Mouse (Mus musculus): ENCODE data around the gene Tas2r135. TPM values are rescaled to one million over a fixed set of nuclear protein-coding genes. Genes with fewer than 3 reads are reported as not detected.

The Tas2r135 gene
- total and polyA plus RNA-seq, 2 experiments = 0.28 TPM; not detected in 1

DNA sequence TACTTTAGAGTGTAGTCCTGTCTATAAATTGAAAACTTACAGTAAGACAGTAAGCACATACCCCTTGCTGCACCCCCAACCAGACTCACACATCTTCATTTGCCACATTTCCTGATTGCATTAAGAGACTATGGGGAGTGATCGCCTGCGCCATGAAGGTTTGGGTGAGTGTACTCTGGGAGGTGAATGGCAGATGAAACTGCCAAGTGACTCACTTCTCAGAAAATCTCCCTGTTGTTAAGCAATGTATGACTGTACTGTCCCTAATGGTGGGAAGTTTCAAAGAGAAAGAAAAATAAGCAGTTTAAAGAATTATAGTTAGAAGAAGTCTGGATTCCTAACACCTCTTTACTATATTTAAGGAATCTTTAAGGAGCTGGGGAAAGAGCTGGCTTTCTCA lies 14.2 kb downstream of the Tas2r135 start:
- DNase-seq (ENCODE audit: extremely low read depth, low read depth, low spot score) = no peak
- TF ChIP-seq POLR2A (IDR thresholded peaks at IDR 0.05; ENCODE audit: extremely low read depth, insufficient read depth, low read length) (no peak), CTCF (IDR thresholded peaks at IDR 0.05; ENCODE audit: low read depth, low read length) (no peak)
- 92% methylated on average over 2 of the region's 2 CpGs for WGBS
- Histone ChIP-seq H3K36me3 (ENCODE audit: control insufficient read depth, insufficient read depth, low read length) (no peaks in the 10 kb centered on the region), H3K79me2 (ENCODE audit: control insufficient read depth, insufficient read depth, low read length) (no peaks in the 10 kb centered on the region), H3K4me3 (ENCODE audit: insufficient read depth, low read depth, low read length) (no peak overlapping the region), H3K9ac (ENCODE audit: low read depth, low read length) (no peak overlapping the region), H3K27me3 (ENCODE audit: control insufficient read depth, insufficient read depth, low read length) (no peaks in the 10 kb centered on the region), H3K27ac (replicated peaks; ENCODE audit: insufficient read depth, low read depth, low read length) (no peak overlapping the region), H3K4me1 (ENCODE audit: control insufficient read depth, insufficient read depth, low read length) (no peaks in the 10 kb centered on the region)

DNA sequence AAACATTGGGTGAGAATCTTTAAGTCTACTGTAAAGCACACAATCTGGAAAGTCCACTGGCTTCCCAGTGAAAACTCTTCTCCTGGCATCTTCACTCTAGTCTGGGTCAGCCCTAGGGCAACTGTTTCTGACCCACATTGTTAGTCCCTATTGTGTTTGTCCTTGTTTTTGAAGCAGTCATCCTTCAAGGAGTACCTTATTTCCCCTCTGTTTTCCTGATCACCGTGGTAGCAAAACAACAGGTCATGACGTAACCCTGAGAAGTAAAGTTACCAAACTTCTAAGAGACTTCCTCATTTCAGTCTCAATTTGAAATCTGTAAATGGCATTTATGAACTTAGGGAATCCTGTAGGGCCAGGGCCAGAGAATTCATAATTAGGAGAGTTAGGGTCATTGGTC lies 16.2 kb downstream of the Tas2r135 start:
- Histone ChIP-seq H3K79me2 (ENCODE audit: control insufficient read depth, insufficient read depth, low read length) (no peaks in the 10 kb centered on the region), H3K9ac (ENCODE audit: low read depth, low read length) (no peak overlapping the region), H3K36me3 (ENCODE audit: control insufficient read depth, insufficient read depth, low read length) (no peaks in the 10 kb centered on the region), H3K27ac (replicated peaks; ENCODE audit: insufficient read depth, low read depth, low read length) (no peak overlapping the region), H3K27me3 (ENCODE audit: control insufficient read depth, insufficient read depth, low read length) (no peaks in the 10 kb centered on the region), H3K4me1 (ENCODE audit: control insufficient read depth, insufficient read depth, low read length) (no peaks in the 10 kb centered on the region), H3K4me3 (ENCODE audit: insufficient read depth, low read depth, low read length) (no peak overlapping the region)
- TF ChIP-seq POLR2A (IDR thresholded peaks at IDR 0.05; ENCODE audit: extremely low read depth, insufficient read depth, low read length) = no peak
- no peak for TF ChIP-seq CTCF (IDR thresholded peaks at IDR 0.05; ENCODE audit: low read depth, low read length)
- WGBS = 84% methylated on average over 2 of the region's 2 CpGs
- DNase-seq (ENCODE audit: extremely low read depth, low read depth, low spot score) = peak; percentile 10

DNA sequence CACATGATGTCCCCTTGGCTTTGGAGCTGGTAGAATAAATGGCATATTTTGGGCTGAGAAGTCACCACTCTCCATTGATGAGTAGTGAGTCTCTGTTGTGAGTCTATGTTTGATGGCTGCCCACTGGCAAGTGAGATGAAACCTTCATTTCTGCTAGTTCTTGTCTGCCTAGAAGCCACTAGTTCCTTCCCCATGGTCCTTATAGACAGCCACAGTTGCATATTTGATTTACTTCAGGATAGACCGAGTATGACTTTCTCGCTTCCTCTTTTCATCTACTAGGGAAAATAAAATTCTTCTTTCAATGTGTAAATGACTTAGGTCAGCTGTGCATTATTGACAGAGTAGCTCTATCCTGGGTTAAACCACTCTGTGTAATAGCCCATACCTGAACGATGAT lies 19.2 kb downstream of the Tas2r135 start:
- Histone ChIP-seq H3K9ac (ENCODE audit: low read depth, low read length) (no peak overlapping the region), H3K27me3 (ENCODE audit: control insufficient read depth, insufficient read depth, low read length) (no peaks in the 10 kb centered on the region), H3K79me2 (ENCODE audit: control insufficient read depth, insufficient read depth, low read length) (no peaks in the 10 kb centered on the region), H3K27ac (replicated peaks; ENCODE audit: insufficient read depth, low read depth, low read length) (no peak overlapping the region), H3K36me3 (ENCODE audit: control insufficient read depth, insufficient read depth, low read length) (no peaks in the 10 kb centered on the region), H3K4me1 (ENCODE audit: control insufficient read depth, insufficient read depth, low read length) (no peaks in the 10 kb centered on the region), H3K4me3 (ENCODE audit: insufficient read depth, low read depth, low read length) (no peak overlapping the region)
- WGBS = 86% methylated on average over 3 of the region's 3 CpGs
- DNase-seq (ENCODE audit: extremely low read depth, low read depth, low spot score) = peak; percentile 7
- no peak for TF ChIP-seq CTCF (IDR thresholded peaks at IDR 0.05; ENCODE audit: low read depth, low read length)
- no peak for TF ChIP-seq POLR2A (IDR thresholded peaks at IDR 0.05; ENCODE audit: extremely low read depth, insufficient read depth, low read length)

DNA sequence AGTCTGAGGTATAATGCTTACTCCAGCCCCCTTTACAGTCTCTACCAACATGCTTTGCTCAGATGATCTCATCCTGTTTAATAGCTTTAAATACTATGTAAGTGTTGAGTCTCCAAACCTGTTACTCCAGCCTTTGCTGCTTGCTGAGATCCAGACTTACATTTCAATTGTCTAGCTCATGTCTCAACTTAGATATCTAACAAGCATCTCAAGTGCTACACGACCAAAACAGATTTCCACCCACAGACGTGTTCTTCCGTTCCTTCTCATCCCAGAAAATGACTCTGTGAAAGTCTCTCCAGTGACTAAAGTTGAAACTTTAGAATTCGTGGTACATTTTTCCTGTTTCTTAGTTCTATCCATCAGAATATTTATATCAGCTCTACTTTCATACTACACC lies 21.1 kb downstream of the Tas2r135 start:
- H3K9ac ChIP-seq (ENCODE audit: low read depth, low read length) = no peak overlapping the region
- no peak overlapping the region for H3K27ac ChIP-seq (replicated peaks; ENCODE audit: insufficient read depth, low read depth, low read length)
- TF ChIP-seq POLR2A (IDR thresholded peaks at IDR 0.05; ENCODE audit: extremely low read depth, insufficient read depth, low read length) (no peak), CTCF (IDR thresholded peaks at IDR 0.05; ENCODE audit: low read depth, low read length) (no peak)
- no peaks in the 10 kb centered on the region for H3K27me3 ChIP-seq (ENCODE audit: control insufficient read depth, insufficient read depth, low read length)
- H3K4me1 ChIP-seq (ENCODE audit: control insufficient read depth, insufficient read depth, low read length) = no peaks in the 10 kb centered on the region
- H3K79me2 ChIP-seq (ENCODE audit: control insufficient read depth, insufficient read depth, low read length) = no peaks in the 10 kb centered on the region
- no peaks in the 10 kb centered on the region for H3K36me3 ChIP-seq (ENCODE audit: control insufficient read depth, insufficient read depth, low read length)
- WGBS = 83% methylated on average over 4 of the region's 4 CpGs
- no peak overlapping the region for H3K4me3 ChIP-seq (ENCODE audit: insufficient read depth, low read depth, low read length)
- DNase-seq (ENCODE audit: extremely low read depth, low read depth, low spot score) = no peak

DNA sequence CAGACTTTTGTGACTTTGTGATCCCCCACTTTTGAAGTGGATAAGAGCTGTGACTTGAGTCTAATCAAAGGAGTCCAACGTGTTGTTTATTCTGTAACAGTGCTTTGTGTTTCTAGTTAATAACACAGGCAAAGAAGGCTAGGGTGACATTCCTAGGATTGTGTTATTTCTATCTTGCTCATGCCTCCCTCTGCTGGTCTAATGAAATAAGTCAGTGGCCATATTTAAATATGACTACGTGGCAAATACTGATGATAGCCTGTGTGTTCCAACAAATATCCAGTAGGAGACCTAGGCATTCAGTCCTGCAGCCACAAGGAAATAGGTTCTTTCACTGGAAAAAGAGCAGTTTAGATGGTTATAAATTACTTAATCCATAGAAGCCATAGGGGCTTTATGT lies 28.3 kb downstream of the Tas2r135 start:
- no peak overlapping the region for H3K4me3 ChIP-seq (ENCODE audit: insufficient read depth, low read depth, low read length)
- no peaks in the 10 kb centered on the region for H3K27me3 ChIP-seq (ENCODE audit: control insufficient read depth, insufficient read depth, low read length)
- H3K27ac ChIP-seq (replicated peaks; ENCODE audit: insufficient read depth, low read depth, low read length) = no peak overlapping the region
- no peak overlapping the region for H3K9ac ChIP-seq (ENCODE audit: low read depth, low read length)
- 0 out of 2 replicates have a peak, but pooled peaks cover 1% of the 10 kb centered on the region for H3K4me1 ChIP-seq (ENCODE audit: control insufficient read depth, insufficient read depth, low read length)
- DNase-seq (ENCODE audit: extremely low read depth, low read depth, low spot score) = no peak
- H3K79me2 ChIP-seq (ENCODE audit: control insufficient read depth, insufficient read depth, low read length) = no peaks in the 10 kb centered on the region
- no peaks in the 10 kb centered on the region for H3K36me3 ChIP-seq (ENCODE audit: control insufficient read depth, insufficient read depth, low read length)
- TF ChIP-seq POLR2A (IDR thresholded peaks at IDR 0.05; ENCODE audit: extremely low read depth, insufficient read depth, low read length) (no peak), CTCF (IDR thresholded peaks at IDR 0.05; ENCODE audit: low read depth, low read length) (no peak)
- WGBS = 49% methylated on average over 2 of the region's 2 CpGs

DNA sequence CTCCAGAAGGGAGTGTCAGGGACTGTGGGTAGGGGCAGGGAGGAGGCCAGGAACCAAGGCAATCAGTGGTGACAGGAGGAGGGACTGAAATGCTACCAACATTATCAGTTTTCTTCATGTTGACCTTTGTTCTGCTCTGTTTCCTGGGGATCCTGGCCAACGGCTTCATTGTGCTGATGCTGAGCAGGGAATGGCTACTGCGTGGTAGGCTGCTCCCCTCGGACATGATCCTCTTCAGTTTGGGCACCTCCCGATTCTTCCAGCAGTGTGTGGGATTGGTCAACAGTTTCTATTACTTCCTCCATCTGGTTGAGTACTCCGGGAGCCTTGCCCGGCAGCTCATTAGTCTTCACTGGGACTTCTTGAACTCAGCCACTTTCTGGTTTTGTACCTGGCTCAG lies 29.2 kb downstream of the Tas2r135 start, which contains the start of gene Tas2r126:
Tas2r126 (plus strand) TSS at position 90 of the 400 bp plus-strand sequence.
- 0 out of 2 replicates have a peak, but pooled peaks cover 1% of the 10 kb centered on the region for H3K4me1 ChIP-seq (ENCODE audit: control insufficient read depth, insufficient read depth, low read length)
- H3K4me3 ChIP-seq (ENCODE audit: insufficient read depth, low read depth, low read length) = no peak within 1 kb of the TSS
- no peak for DNase-seq (ENCODE audit: extremely low read depth, low read depth, low spot score)
- TF ChIP-seq CTCF (IDR thresholded peaks at IDR 0.05; ENCODE audit: low read depth, low read length) (no peak), POLR2A (IDR thresholded peaks at IDR 0.05; ENCODE audit: extremely low read depth, insufficient read depth, low read length) (no peak)
- 77% methylated on average over 6 of the region's 6 CpGs for WGBS
- H3K27ac ChIP-seq (replicated peaks; ENCODE audit: insufficient read depth, low read depth, low read length) = no peak within 1 kb of the TSS
- H3K79me2 ChIP-seq (ENCODE audit: control insufficient read depth, insufficient read depth, low read length) = no peaks in the 10 kb centered on the region
- no peaks in the 10 kb centered on the region for H3K27me3 ChIP-seq (ENCODE audit: control insufficient read depth, insufficient read depth, low read length)
- no peak within 1 kb of the TSS for H3K9ac ChIP-seq (ENCODE audit: low read depth, low read length)
- H3K36me3 ChIP-seq (ENCODE audit: control insufficient read depth, insufficient read depth, low read length) = no peaks in the 10 kb centered on the region
